Mouse (Mus musculus): ENCODE data around the gene Iqgap2.

- TF ChIP-seq TAL1 (IDR thresholded peaks at IDR 0.05; ENCODE audit: low read length) (no peak), GATA1 (IDR thresholded peaks at IDR 0.05; ENCODE audit: low read length) (no peak)
These were observed 287.4 kb downstream of the Iqgap2 start for GRCm38 (mm10) chr13:95604288-95604687.
